Mouse (Mus musculus) mesoderm, embryonic 11.5 days (tissue): ENCODE data around the gene Vnn3.

Experiments used
- DNase-seq: peaks from one replicate; pipeline ENCODE4 v3.0.0-alpha.2; 2012; ENCODE audit warnings: low read depth, low spot score

Gene Vnn3

GRCm38 (mm10) chr10:23892987-23893386 lies 41.7 kb downstream of the Vnn3 start:
- DNase-seq = no peak

- DNase-seq = peak; percentile 23
Measured at GRCm38 (mm10) chr10:23894601-23895349, 43.5 kb downstream of the Vnn3 start, which contains the start of gene Vnn1. TSS of gene Vnn1 (plus strand) at chr10:23894688.

- DNase-seq = no peak
Measured at GRCm38 (mm10) chr10:23895376-23895775, 44.1 kb downstream of the Vnn3 start.

GRCm38 (mm10) chr10:23901119-23901518 lies 49.9 kb downstream of the Vnn3 start:
- DNase-seq = no peak

- DNase-seq = no peak
Measured at GRCm38 (mm10) chr10:23905661-23906060, 54.4 kb downstream of the Vnn3 start.
